Mouse (Mus musculus): Measurements from ENCODE around the gene Nme6.

- no peak for TF ChIP-seq TAL1 (IDR thresholded peaks at IDR 0.05; ENCODE audit: low read length)
- TF ChIP-seq GATA1 (IDR thresholded peaks at IDR 0.05; ENCODE audit: low read length) = no peak
Observed at GRCm38 (mm10) chr9:109795221-109795620, 37.3 kb upstream of the Nme6 start.

Measured in erythroblast, embryonic 14.5 days (primary cell).